Mouse (Mus musculus) ES-E14 (cell line): ENCODE data around the gene Fbln2. TPM values are rescaled to one million over a fixed set of nuclear protein-coding genes. Genes with fewer than 3 reads are reported as not detected.

Source experiments
- DNase-seq: peaks from one replicate; pipeline ENCODE4 v3.0.0-alpha.2; 2013; ENCODE audit warnings: low read depth, low spot score
- H3K27ac ChIP-seq: 2 replicates; pipeline ENCODE4 v1.5.1; 2012; ENCODE audit warnings: low read depth, mild to moderate bottlenecking, low read length, moderate library complexity, mixed read lengths; ENCODE audit not compliant: poor library complexity, insufficient read depth, severe bottlenecking
- H3K36me3 ChIP-seq: 2 replicates; pipeline ENCODE4 v1.6.1; 2012; ENCODE audit warnings: mild to moderate bottlenecking, low read length, moderate library complexity, mixed read lengths; ENCODE audit not compliant: control insufficient read depth, poor library complexity, insufficient read depth, severe bottlenecking
- H3K4me1 ChIP-seq, 2 experiments: fragments of 150-350 bp in 1 of 2; sonication (generic) in 1 of 2; 2 replicates each; pipeline ENCODE4 v1.6.1; 2012; ENCODE audit warnings: low read length in 2 of 2, mild to moderate bottlenecking in 1 of 2, mixed read lengths in 1 of 2; ENCODE audit not compliant: control insufficient read depth in 2 of 2, insufficient read depth in 2 of 2, poor library complexity in 1 of 2
- H3K4me3 ChIP-seq, 2 experiments: fragments of 150-350 bp in 1 of 2; sonication (generic) in 1 of 2; 2 replicates each; pipeline ENCODE4 v1.5.1; 2012; ENCODE audit warnings: low read length in 2 of 2, low read depth in 1 of 2, mild to moderate bottlenecking in 1 of 2, mixed read lengths in 1 of 2; ENCODE audit not compliant: insufficient read depth in 1 of 2, poor library complexity in 1 of 2, severe bottlenecking in 1 of 2
- H3K9ac ChIP-seq: 2 replicates; pipeline ENCODE4 v1.6.1; 2012; ENCODE audit warnings: low read depth, mild to moderate bottlenecking, low read length, mixed read lengths; ENCODE audit not compliant: poor library complexity, insufficient read depth, severe bottlenecking
- H3K9me3 ChIP-seq: fragments of 150-350 bp; sonication (generic); 2 replicates; pipeline ENCODE4 v1.6.1; 2012; ENCODE audit warnings: low read depth, mild to moderate bottlenecking, low read length; ENCODE audit not compliant: control insufficient read depth, insufficient read depth
- CHD2 ChIP-seq: IDR thresholded peaks from 2 replicates; pipeline ENCODE4 v1.6.1; 2014; ENCODE audit warnings: mild to moderate bottlenecking, low read depth, low read length, inconsistent platforms
- HCFC1 ChIP-seq: IDR thresholded peaks from 2 replicates; pipeline ENCODE4 v1.6.1; 2012; ENCODE audit warnings: low read length, inconsistent platforms, borderline replicate concordance; ENCODE audit not compliant: insufficient read depth
- MAFK ChIP-seq: IDR thresholded peaks from 2 replicates; pipeline ENCODE4 v1.6.1; 2014; ENCODE audit warnings: mild to moderate bottlenecking, low read depth, low read length, inconsistent platforms; ENCODE audit not compliant: insufficient read depth
- ZC3H11A ChIP-seq: IDR thresholded peaks from 2 replicates; pipeline ENCODE4 v1.6.1; 2012; ENCODE audit warnings: low read depth, mild to moderate bottlenecking, inconsistent platforms, low read length, borderline replicate concordance
- ZNF384 ChIP-seq: IDR thresholded peaks from 2 replicates; pipeline ENCODE4 v1.6.1; 2012; ENCODE audit warnings: low read depth, low read length, inconsistent platforms
- in situ Hi-C, 2 experiments: fragments of 600-800 bp; cut with MboI; formaldehyde crosslinking; loops; one replicate each; pipeline ENCODE4 v1.15.1; 2025; ENCODE audit warnings: low sequenced_read_pairs in 2 of 2, inconsistent platforms in 1 of 2; ENCODE audit not compliant: unreplicated experiment in 2 of 2
- total RNA-seq: library from RNA; depleted of rRNA; stranded (reverse); fragments of 300-350 nt; gene quantifications from 2 replicates; pipeline ENCODE4 v1.2.3, GENCODE M21; 2012

Gene Fbln2
- total RNA-seq, 1 experiment, result 24.7 TPM

DNA sequence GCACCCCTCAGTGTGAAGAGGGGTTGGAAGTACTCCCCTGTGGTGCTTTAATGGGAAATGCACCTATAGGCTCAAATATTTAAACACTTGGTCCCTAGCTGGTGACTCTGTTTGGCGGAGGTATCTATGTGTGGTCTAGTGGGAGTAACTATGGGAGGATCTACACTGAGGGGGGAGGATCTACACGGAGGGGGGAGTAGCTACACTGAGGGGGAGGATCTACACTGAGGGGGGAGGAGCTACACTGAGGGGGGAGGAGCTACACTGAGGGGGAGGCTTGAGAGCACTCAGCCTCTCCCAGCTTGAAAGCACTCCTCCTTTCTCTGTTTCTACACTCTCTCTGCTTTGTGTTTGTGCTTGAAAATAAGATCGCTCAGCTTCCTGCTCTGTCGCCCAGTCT, 67.2 kb downstream of the Fbln2 start:
- Histone ChIP-seq H3K9me3 (no peaks in the 10 kb centered on the region), H3K9ac (no peak overlapping the region), H3K4me3 (no peak overlapping the region), H3K4me1 (0 out of 4 replicates have a peak, but pooled peaks cover 0 to 2% of the 10 kb centered on the region in 2 experiments), H3K27ac (no peak overlapping the region), H3K36me3 (no peaks in the 10 kb centered on the region)
- no peak for DNase-seq
- TF ChIP-seq ZNF384, result no peak
- TF ChIP-seq CHD2, result no peak
- TF ChIP-seq ZC3H11A, result no peak
- no peak for TF ChIP-seq MAFK
- no peak for TF ChIP-seq HCFC1
- in situ Hi-C loops, result no loop called here

DNA sequence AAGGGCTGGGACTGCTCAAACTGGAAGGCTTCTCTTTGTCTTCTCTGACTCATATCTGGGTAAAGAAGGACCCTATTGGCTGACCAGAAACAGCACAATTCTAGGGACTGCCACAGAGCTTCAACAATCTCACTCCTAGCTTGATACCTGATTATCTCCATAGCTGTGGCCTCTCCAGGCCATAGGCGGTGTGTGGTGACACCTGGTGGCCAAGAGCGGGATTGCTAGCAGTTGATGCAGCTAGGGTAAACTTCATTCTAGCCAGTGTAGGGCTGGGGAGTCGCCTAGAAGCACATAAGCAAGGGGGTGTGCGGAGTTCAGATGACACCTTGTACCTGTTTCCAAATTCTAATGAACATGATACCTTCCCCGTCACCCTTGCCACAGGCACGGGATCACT, 69.0 kb downstream of the Fbln2 start:
- Histone ChIP-seq H3K4me1 (peaks cover 0 to 4% of the 10 kb centered on the region in 2 experiments; a peak in 1 of 4 replicates), H3K4me3 (no peak overlapping the region), H3K9ac (no peak overlapping the region), H3K27ac (no peak overlapping the region), H3K36me3 (no peaks in the 10 kb centered on the region), H3K9me3 (no peaks in the 10 kb centered on the region)
- in situ Hi-C loops, result loop anchor here (5.0 to 10.0 kb wide), 3 partner anchors 114 to 134 kb away; partner anchors contain the start of gene Wnt7a (in 2 of the 2)
- TF ChIP-seq ZNF384 (no peak), MAFK (no peak), HCFC1 (no peak), ZC3H11A (peak; percentile 76)
- peak; percentile 63 for DNase-seq

DNA sequence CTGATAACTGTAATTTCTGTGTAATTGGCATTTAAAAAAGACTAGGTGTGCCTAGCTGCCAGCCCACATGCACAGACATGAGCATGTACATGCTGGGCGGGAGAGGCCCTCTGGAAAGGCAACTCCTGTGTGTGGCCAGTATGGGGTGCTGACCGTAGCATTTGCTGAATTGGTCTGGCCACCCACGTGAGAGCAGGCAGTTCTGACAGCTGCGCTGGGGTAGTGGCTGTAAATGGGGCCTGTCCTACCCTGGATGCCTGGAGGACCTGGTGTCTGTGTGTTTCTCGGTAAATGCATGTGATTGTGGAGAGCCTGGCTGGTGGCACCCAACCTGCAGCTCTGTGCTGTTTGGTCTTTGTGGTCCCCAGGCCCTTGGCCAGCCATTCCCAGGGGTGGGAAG, 69.5 kb downstream of the Fbln2 start:
- DNase-seq, result no peak
- Histone ChIP-seq H3K4me3 (no peak overlapping the region), H3K4me1 (peaks cover 0 to 4% of the 10 kb centered on the region in 2 experiments; a peak in 2 of 4 replicates), H3K27ac (no peak overlapping the region), H3K36me3 (no peaks in the 10 kb centered on the region), H3K9ac (no peak overlapping the region), H3K9me3 (no peaks in the 10 kb centered on the region)
- in situ Hi-C loops, result loop anchor here (5.0 to 10.0 kb wide), 3 partner anchors 114 to 133 kb away; partner anchors contain the start of gene Wnt7a (in 2 of the 2)
- TF ChIP-seq MAFK, result no peak
- TF ChIP-seq ZNF384, result no peak
- no peak for TF ChIP-seq CHD2
- TF ChIP-seq ZC3H11A, result no peak
- no peak for TF ChIP-seq HCFC1

DNA sequence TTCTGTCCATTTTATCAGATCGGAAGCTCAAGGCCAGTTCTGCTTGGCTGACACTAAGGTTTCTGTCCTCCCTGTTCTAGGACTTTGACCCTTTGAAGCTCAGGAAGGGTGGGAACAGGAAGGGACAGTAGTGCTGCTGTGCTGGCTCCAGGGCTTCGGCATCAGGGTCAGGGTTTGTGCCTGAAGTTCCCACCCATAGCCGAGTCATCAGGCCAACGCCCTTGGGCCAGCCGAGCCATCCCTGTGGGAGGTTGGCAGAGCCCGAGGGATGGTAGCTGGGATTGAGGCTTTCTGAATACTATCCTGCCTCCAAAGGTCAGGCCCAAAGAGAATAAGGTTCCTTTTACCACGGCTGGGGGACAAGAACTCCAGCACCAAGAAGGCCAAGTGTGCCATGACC, 70.8 kb downstream of the Fbln2 start:
- Histone ChIP-seq H3K9me3 (no peaks in the 10 kb centered on the region), H3K36me3 (no peaks in the 10 kb centered on the region), H3K9ac (no peak overlapping the region), H3K4me3 (no peak overlapping the region), H3K4me1 (peaks cover 0 to 4% of the 10 kb centered on the region in 2 experiments; a peak in 2 of 4 replicates), H3K27ac (no peak overlapping the region)
- no peak for DNase-seq
- TF ChIP-seq CHD2 (no peak), HCFC1 (no peak), ZNF384 (no peak), MAFK (no peak), ZC3H11A (no peak)
- in situ Hi-C loops, result loop anchor here (5.0 to 10.0 kb wide), 3 partner anchors 116 to 132 kb away; partner anchors contain the start of gene Wnt7a (in 2 of the 2)
